Mouse (Mus musculus) kidney, embryonic 15.5 days (tissue): ENCODE measurements at regions not wholly inside any gene's neighbourhood (a gene's known extent, or its start where the extent isn't known, plus 50 kb on each side); places are given as distances from the start of the nearest gene placed in this dataset.
"Not testable (repeated sequence)": the region's sequence is repeated elsewhere in the genome, so short reads cannot be mapped to it uniquely, and the experiment has no call there.

Experiments used
- ATAC-seq: fragments of 200-750 bp; cut with Nextera tagmentation; replicated peaks from 2 replicates; pipeline ENCODE4 v1.8.0; 2017; ENCODE audit warnings: moderate TSS enrichment; ENCODE audit not compliant: low FRiP score
- H3K27ac ChIP-seq: fragments of 300-500 bp; sonication (generic); 2 replicates; pipeline ENCODE4 v1.5.1; 2015; ENCODE audit warnings: mild to moderate bottlenecking, inconsistent platforms
- H3K27me3 ChIP-seq: fragments of 300-500 bp; sonication (generic); 2 replicates; pipeline ENCODE4 v1.6.1; 2015; ENCODE audit warnings: inconsistent platforms
- H3K36me3 ChIP-seq: fragments of 300-500 bp; sonication (generic); 2 replicates; pipeline ENCODE4 v1.6.1; 2015; ENCODE audit warnings: inconsistent platforms
- H3K4me1 ChIP-seq: fragments of 300-500 bp; sonication (generic); 2 replicates; pipeline ENCODE4 v1.6.1; 2015; ENCODE audit warnings: inconsistent platforms
- H3K4me2 ChIP-seq: fragments of 300-500 bp; sonication (generic); 2 replicates; pipeline ENCODE4 v1.6.1; 2015; ENCODE audit warnings: moderate library complexity, mild to moderate bottlenecking, inconsistent platforms
- H3K4me3 ChIP-seq: fragments of 300-500 bp; sonication (generic); replicated peaks from 2 replicates; pipeline ENCODE4 v1.5.1; 2015; ENCODE audit warnings: mild to moderate bottlenecking, inconsistent platforms
- H3K9ac ChIP-seq: fragments of 300-500 bp; sonication (generic); 2 replicates; pipeline ENCODE4 v1.6.1; 2015; ENCODE audit warnings: mild to moderate bottlenecking, inconsistent platforms
- H3K9me3 ChIP-seq: fragments of 300-500 bp; sonication (generic); replicated peaks from 2 replicates; pipeline ENCODE4 v1.6.1; 2016; ENCODE audit warnings: inconsistent platforms
- WGBS: fragments of 180-500 bp; shearing (Covaris S2); methylation state at CpG from one replicate; pipeline ENCODE4 v1.1.7; 2015; ENCODE audit warnings: mixed read lengths; 5-methylcytosine and 5-hydroxymethylcytosine counted together

- no peak overlapping the region for H3K4me2 ChIP-seq
Measured at GRCm38 (mm10) chr2:168424277-168425099, 143.0 kb upstream of the Kcng1 start.

DNA sequence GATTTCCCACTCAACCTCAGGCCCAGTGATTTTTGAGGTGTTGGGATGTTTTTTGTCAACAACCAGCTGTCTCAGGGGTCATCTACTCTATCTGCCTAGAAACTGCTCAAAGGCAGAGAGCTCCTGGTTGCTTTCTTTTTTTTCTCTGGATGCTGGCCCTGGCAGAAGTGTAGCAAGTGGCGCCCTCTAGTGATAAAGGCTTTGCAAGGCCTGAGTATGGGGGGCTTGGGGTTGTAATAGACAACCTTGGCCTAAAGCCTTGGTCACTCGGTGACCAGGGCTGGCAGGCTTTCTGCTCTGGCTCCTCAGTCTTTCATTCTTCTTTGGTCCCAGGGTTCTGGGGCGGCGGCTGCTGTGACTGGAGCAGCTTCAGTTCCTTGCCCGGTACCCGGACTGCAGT is 142.0 kb upstream of the Kcng1 start:
- no peak overlapping the region for H3K4me2 ChIP-seq
- ATAC-seq: no peak
- no peaks in the 10 kb centered on the region for H3K27me3 ChIP-seq
- peaks cover 19% of the 10 kb centered on the region for H3K4me1 ChIP-seq
- H3K36me3 ChIP-seq: no peaks in the 10 kb centered on the region
- H3K9me3 ChIP-seq: no peaks in the 10 kb centered on the region; the same call in none of the 2 replicates
- WGBS: 69% methylated on average over 6 of the region's 6 CpGs
- no peak overlapping the region for H3K9ac ChIP-seq
- no peak overlapping the region for H3K4me3 ChIP-seq
- no peak overlapping the region for H3K27ac ChIP-seq

More at GRCm38 (mm10) chr2:168424277-168425099, 143.0 kb upstream of the Kcng1 start:
- H3K4me1 ChIP-seq: peaks cover 19% of the 10 kb centered on the region
- no peaks in the 10 kb centered on the region for H3K36me3 ChIP-seq
- no peak overlapping the region for H3K9ac ChIP-seq
- 32% methylated on average over 20 of the region's 20 CpGs for WGBS
- no peaks in the 10 kb centered on the region for H3K27me3 ChIP-seq
- ATAC-seq: no peak
- peak overlapping the region; percentile 5; the same call in 1 of the 2 replicates for H3K27ac ChIP-seq
- peaks cover 2% of the 10 kb centered on the region for H3K9me3 ChIP-seq
- H3K4me3 ChIP-seq: no peak overlapping the region

GRCm38 (mm10) chr2:168415140-168415539 is 133.6 kb upstream of the Kcng1 start:
- no peaks in the 10 kb centered on the region for H3K27me3 ChIP-seq
- no peak overlapping the region for H3K27ac ChIP-seq
- H3K9ac ChIP-seq: no peak overlapping the region
- no peaks in the 10 kb centered on the region; the same call in 1 of the 2 replicates for H3K9me3 ChIP-seq
- no peaks in the 10 kb centered on the region for H3K36me3 ChIP-seq
- ATAC-seq: no peak
- WGBS: 22% methylated on average over 17 of the region's 17 CpGs
- H3K4me1 ChIP-seq: 0 out of 2 replicates have a peak, but pooled peaks cover 2% of the 10 kb centered on the region
- H3K4me2 ChIP-seq: no peak overlapping the region
- no peak overlapping the region for H3K4me3 ChIP-seq

DNA sequence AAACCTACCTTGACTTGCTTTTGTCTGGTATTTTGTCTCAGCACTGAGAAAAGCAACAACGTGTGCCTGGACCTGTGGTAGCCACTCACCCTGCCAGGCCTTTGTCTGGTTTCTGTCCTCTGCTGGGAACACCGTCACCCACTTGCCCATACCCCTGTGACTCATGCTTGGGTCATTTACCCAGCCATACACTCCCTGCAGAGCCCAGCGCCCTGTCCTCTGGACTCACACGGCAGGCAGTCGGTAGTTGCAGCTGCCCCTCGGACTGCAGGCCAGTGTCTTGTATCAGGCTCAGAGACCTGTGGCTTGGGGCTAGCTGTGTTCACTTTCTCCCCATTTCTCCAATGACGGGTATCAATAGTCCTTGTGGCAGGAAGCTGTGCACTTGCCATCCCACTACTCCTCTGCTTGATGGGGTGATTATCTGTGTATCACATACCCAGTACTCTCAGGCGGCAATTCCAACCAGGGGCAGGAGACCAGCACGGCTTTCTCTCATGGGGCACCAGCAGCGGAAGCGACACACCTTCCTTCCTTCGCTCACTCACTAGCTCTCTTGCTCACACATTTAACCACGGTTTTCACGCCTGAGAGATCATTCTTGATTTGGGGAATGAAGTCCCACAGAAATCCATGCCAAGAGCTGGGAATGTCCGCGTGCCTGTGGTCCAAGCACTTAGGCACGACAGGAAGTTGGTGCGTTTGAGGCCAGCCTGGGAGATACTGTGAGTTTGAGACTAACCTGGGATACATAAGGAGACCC is 132.8 kb upstream of the Kcng1 start:
- no peak for ATAC-seq
- Histone ChIP-seq H3K4me2 (no peak overlapping the region), H3K36me3 (no peaks in the 10 kb centered on the region), H3K9ac (no peak overlapping the region), H3K27ac (no peak overlapping the region), H3K27me3 (no peaks in the 10 kb centered on the region), H3K9me3 (no peaks in the 10 kb centered on the region), H3K4me3 (no peak overlapping the region), H3K4me1 (0 out of 2 replicates have a peak, but pooled peaks cover 2% of the 10 kb centered on the region)
- WGBS: 81% methylated on average over 18 of the region's 18 CpGs

DNA sequence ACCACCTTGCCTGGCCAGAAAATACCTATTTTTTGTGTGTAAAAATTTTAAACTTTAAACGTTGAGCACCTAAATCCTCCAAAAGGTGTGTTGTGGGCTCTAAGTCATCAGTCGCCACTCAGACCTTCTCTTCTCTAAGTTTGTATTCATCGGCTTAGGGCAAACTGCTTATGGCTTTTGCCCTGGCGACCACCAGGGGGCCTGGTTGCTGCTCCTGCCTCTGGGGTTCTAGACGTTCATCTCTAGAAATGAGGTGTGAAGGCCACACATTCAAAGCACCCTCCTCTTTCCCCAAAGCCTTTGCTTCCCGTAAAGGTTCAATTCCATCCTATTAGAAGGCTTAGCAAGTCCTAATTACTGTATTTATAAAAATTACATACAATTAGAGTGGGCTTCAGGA is 131.3 kb upstream of the Kcng1 start:
- Histone ChIP-seq H3K27ac (no peak overlapping the region), H3K4me2 (no peak overlapping the region), H3K4me1 (0 out of 2 replicates have a peak, but pooled peaks cover 2% of the 10 kb centered on the region), H3K27me3 (no peaks in the 10 kb centered on the region), H3K9ac (no peak overlapping the region), H3K4me3 (no peak overlapping the region), H3K9me3 (no peaks in the 10 kb centered on the region), H3K36me3 (no peaks in the 10 kb centered on the region)
- no peak for ATAC-seq
- WGBS: 57% methylated on average over 6 of the region's 6 CpGs

DNA sequence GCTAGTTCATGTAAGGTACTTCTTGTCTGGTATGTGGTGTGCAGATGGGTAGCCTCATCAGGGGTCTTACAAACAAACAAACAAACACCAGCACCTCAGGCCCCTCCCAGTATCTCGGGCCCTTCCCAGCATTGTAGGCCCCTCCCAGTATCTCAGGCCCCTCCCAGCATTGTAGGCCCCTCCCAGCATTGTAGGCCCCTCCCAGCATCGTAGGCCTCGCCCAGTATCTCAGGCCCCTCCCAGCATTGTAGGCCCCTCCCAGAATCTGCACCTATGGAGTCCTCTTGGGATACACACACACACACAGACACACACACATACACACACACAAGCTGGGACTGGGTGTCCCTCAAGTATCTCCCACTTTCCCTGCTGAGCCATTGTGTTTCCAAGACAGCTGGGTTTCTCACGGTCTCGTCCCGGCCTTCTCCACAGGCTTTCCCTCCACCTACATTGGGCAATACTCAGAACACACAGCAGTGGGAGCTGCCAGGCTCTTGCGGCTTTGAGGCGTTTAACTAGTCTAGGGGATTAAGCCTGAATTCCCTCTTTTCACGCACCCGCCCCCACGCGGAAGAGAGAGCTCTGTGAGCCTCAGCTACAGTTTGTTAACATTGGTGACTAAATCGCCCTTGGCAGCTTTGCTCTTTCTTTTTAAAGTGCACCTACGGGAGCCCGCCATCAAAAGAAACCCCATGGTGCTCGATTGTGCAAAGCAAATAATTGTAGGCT is 121.4 kb upstream of the Kcng1 start:
- no peak for ATAC-seq
- WGBS: 67% methylated on average over 16 of the region's 16 CpGs

DNA sequence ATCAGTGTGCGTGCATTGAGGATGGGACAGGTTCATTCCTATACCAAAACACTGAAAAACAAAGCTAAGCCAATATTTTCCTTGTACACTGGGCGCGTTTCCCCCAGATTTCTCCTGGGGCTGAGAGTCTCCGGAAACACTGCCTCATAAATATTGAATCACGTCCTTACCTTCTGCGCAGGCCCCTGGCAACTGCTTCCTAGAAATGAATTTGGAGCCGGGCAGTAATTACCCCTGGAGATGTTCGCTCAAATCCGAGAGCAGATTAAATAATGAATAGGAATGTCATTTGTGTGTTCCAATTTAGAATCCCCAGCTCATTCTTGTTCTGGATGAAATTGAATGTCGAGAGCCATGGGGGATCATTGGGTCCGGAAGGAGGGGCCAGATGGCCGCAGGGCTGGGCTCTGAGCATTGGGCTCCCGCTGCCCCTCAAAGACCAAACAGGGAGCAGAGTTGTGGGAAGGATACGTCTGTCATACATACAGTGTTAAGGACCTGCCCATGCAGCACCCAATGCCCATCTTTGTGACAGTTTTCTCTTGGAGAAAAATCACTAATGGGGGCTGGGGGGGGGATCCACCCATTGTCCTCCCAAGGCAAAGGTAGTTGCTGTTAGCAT is 117.7 kb upstream of the Kcng1 start:
- Histone ChIP-seq H3K4me1 (no peaks in the 10 kb centered on the region), H3K36me3 (no peaks in the 10 kb centered on the region), H3K4me3 (no peak overlapping the region), H3K27me3 (no peaks in the 10 kb centered on the region), H3K9me3 (no peaks in the 10 kb centered on the region), H3K27ac (no peak overlapping the region), H3K9ac (no peak overlapping the region), H3K4me2 (no peak overlapping the region)
- WGBS: 78% methylated on average over 14 of the region's 14 CpGs
- no peak for ATAC-seq

More for the DNA sequence above, 121.4 kb upstream of the Kcng1 start:
- Histone ChIP-seq H3K9me3 (no peaks in the 10 kb centered on the region), H3K4me3 (no peak overlapping the region), H3K9ac (no peak overlapping the region), H3K4me1 (no peaks in the 10 kb centered on the region), H3K27me3 (no peaks in the 10 kb centered on the region), H3K27ac (no peak overlapping the region), H3K4me2 (no peak overlapping the region), H3K36me3 (no peaks in the 10 kb centered on the region)

DNA sequence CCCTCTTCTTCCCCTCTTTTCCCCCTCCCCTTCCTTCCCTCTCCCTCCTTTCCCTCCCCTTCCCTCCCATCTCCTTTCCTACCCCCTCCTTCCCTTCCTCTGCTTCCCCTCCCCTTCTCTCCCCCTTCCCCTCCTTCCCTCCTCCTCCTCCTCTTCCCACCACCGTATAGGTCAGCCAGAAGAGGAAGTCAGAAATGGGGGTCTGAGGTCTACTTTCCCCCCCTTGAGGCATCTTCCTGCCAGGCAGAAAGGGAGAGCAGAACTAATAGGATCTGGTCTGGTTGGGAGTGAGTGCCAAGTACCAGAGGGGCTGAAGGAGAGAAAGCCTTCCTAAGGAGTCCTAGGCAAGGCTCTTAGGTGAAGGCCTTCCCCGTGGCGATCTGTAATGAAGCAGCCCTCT is 114.8 kb upstream of the Kcng1 start:
- Histone ChIP-seq H3K27ac (no peak overlapping the region), H3K36me3 (no peaks in the 10 kb centered on the region), H3K4me3 (no peak overlapping the region), H3K9me3 (no peaks in the 10 kb centered on the region), H3K27me3 (no peaks in the 10 kb centered on the region), H3K4me1 (no peaks in the 10 kb centered on the region), H3K9ac (no peak overlapping the region), H3K4me2 (no peak overlapping the region)
- WGBS: 64% methylated on average over 3 of the region's 3 CpGs
- no peak for ATAC-seq

- Histone ChIP-seq H3K4me3 (no peak overlapping the region), H3K4me1 (no peaks in the 10 kb centered on the region), H3K4me2 (no peak overlapping the region), H3K27ac (no peak overlapping the region), H3K27me3 (no peaks in the 10 kb centered on the region), H3K9ac (no peak overlapping the region), H3K36me3 (no peaks in the 10 kb centered on the region), H3K9me3 (no peaks in the 10 kb centered on the region)
- ATAC-seq: no peak
- 88% methylated on average over 18 of the region's 18 CpGs for WGBS
Measured at GRCm38 (mm10) chr2:168393341-168393740, 111.8 kb upstream of the Kcng1 start.

DNA sequence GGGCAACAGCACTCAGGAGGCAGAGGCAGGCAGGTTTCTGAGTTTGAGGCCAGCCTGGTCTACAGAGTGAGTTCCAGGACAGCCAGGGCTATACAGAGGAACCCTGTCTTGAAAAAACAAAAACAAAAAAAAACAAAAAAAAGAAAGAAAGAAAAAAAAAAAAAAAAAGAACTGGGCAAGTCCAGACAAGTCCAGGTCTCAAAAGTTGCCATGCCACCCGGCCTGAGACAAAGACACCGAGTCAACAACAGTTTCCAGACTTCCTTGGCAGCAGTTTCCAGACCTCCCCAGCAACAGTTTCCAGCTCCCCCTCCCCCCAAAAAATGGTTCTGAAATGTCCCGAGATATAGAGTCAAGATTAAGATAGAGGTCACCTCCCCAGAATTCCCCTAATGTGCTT is 110.6 kb upstream of the Kcng1 start:
- not testable (repeated sequence) for H3K27me3 ChIP-seq, ATAC-seq, H3K27ac ChIP-seq, H3K4me1 ChIP-seq, H3K4me2 ChIP-seq, H3K9me3 ChIP-seq, H3K4me3 ChIP-seq, H3K36me3 ChIP-seq, H3K9ac ChIP-seq
- 89% methylated on average over 3 of the region's 3 CpGs for WGBS

GRCm38 (mm10) chr2:168380606-168381005 is 99.1 kb upstream of the Kcng1 start:
- Histone ChIP-seq H3K4me2 (no peak overlapping the region), H3K4me1 (no peaks in the 10 kb centered on the region), H3K36me3 (no peaks in the 10 kb centered on the region), H3K9me3 (0 out of 2 replicates have a peak, but pooled peaks cover 4% of the 10 kb centered on the region), H3K27ac (no peak overlapping the region), H3K9ac (no peak overlapping the region), H3K27me3 (no peaks in the 10 kb centered on the region), H3K4me3 (no peak overlapping the region)
- no peak for ATAC-seq
- 66% methylated on average over 5 of the region's 5 CpGs for WGBS
